Comparison of ENCODE assay signal across 14 mouse cellular contexts in the genomic region with DNA sequence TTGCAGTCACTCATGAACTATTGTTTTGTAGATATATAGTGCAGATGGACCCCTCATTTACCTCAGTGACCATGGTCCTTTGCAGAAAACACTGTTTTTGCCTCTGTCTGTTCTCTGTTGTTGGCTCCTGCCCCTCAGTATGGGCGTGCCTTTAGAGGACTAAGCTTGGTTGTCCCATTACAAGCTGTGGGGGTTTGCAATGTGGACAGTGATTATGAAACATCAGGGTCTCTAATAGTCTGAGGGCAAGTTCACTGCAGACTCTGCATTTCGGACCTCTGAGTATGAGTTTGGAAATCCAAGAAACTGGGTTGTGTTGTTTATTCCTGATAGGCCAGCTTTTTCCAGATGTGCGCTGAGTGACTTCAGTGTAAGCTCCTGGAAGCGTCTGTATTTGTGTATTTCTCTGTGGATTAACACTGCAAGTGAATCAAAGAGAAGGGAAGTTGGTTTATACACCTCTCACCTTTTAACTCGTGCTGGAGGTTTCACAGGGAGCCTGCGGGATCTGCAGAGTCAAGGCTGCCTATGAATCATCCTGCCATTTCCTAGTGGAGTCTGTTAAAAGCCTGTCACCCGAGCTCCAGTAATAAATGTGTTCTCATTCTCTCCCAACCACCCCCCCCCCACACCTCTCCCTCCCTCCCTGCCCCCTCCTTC. TPM values are rescaled to one million over a fixed set of nuclear protein-coding genes. Genes with fewer than 3 reads are reported as not detected.
DNase-seq lines count a peak whose midpoint lies in the region; ATAC-seq and TF ChIP-seq lines count a peak whose summit lies in the region.
"Had no signal": no experiment of that assay in that cellular context is flagged by ENCODE, and none has a peak within 500 bp of the region (broad histone marks: within the 10 kb centered on the region; RNA-seq: fewer than 3 reads in every experiment).

No protein-coding gene starts in this region.

- H3K4me1 ChIP-seq in forebrain, embryonic 12.5 days, result 0 out of 2 replicates have a peak, but pooled peaks cover 5% of the 10 kb centered on the region
- H3K4me1 ChIP-seq in forebrain, postnatal 0 days (ENCODE audit: insufficient read depth), result 0 out of 2 replicates have a peak, but pooled peaks cover 8% of the 10 kb centered on the region
- H3K4me1 ChIP-seq in liver, embryonic 16.5 days (ENCODE audit: control insufficient read depth, low read depth, low read length), result peaks cover 7% of the 10 kb centered on the region
- peaks cover 12% of the 10 kb centered on the region; the same call in 1 of the 2 replicates for H3K4me1 ChIP-seq in neural tube, embryonic 12.5 days

- DNase-seq in forebrain, postnatal 0 days, result no peak
- DNase-seq in liver, result no peak
- peak; percentile 49 to 68 for DNase-seq in adrenal gland, postnatal 36 days
- DNase-seq in frontal cortex, postnatal 25 days (ENCODE audit: low spot score in 2 of 2), result no peak
- DNase-seq in layer of hippocampus, postnatal 14 days (ENCODE audit: low spot score in 2 of 2), result no peak
- DNase-seq: cerebellum, adult 11-12 months; kidney, adult 18-20 months; thymus, adult 18-20 months had no signal

- no peaks in the 10 kb centered on the region for H3K27me3 ChIP-seq in forebrain, embryonic 12.5 days
- no peaks in the 10 kb centered on the region for H3K27me3 ChIP-seq in forebrain, postnatal 0 days (ENCODE audit: insufficient read depth, low read length)
- H3K27me3 ChIP-seq in liver, embryonic 16.5 days (ENCODE audit: control insufficient read depth, insufficient read depth, low read depth, low read length), result no peaks in the 10 kb centered on the region
- H3K27me3 ChIP-seq in neural tube, embryonic 12.5 days (replicated peaks), result no peaks in the 10 kb centered on the region

- no peak overlapping the region for H3K4me3 ChIP-seq in forebrain, embryonic 12.5 days (replicated peaks)
- H3K4me3 ChIP-seq in forebrain, postnatal 0 days (ENCODE audit: low read depth, low read length), result no peak overlapping the region
- no peak overlapping the region for H3K4me3 ChIP-seq in liver, embryonic 16.5 days (ENCODE audit: low read depth, low read length)
- no peak overlapping the region for H3K4me3 ChIP-seq in neural tube, embryonic 12.5 days
- H3K4me3 ChIP-seq: erythroblast, embryonic 14.5 days had no signal

- H3K9me3 ChIP-seq in forebrain, embryonic 12.5 days, result no peaks in the 10 kb centered on the region
- no peaks in the 10 kb centered on the region for H3K9me3 ChIP-seq in forebrain, postnatal 0 days (ENCODE audit: low read length)
- H3K9me3 ChIP-seq in liver, embryonic 16.5 days (replicated peaks; ENCODE audit: control insufficient read depth, low read length), result no peaks in the 10 kb centered on the region
- no peaks in the 10 kb centered on the region for H3K9me3 ChIP-seq in neural tube, embryonic 12.5 days

- ATAC-seq in forebrain, embryonic 12.5 days (ENCODE audit: low FRiP score), result peak; percentile 14; the same call in 1 of the 2 replicates
- no peak for ATAC-seq in forebrain, postnatal 0 days
- peak; percentile 50; the same call in 1 of the 2 replicates for ATAC-seq in liver, embryonic 16.5 days (ENCODE audit: low read depth)
- ATAC-seq in neural tube, embryonic 12.5 days (ENCODE audit: low FRiP score, low read depth), result peak; percentile 83
- ATAC-seq: CD4-positive, CD25-positive, alpha-beta regulatory T cell, adult 4 months had no signal

- H3K9ac ChIP-seq in forebrain, embryonic 12.5 days, result no peak overlapping the region
- H3K9ac ChIP-seq in forebrain, postnatal 0 days, result no peak overlapping the region
- H3K9ac ChIP-seq in liver, embryonic 16.5 days (ENCODE audit: low read depth, low read length), result no peak overlapping the region
- H3K9ac ChIP-seq in neural tube, embryonic 12.5 days, result no peak overlapping the region
- H3K9ac ChIP-seq: liver, embryonic 14.5 days had no signal

- 60% methylated on average over 7 of the region's 7 CpGs for WGBS in forebrain, embryonic 12.5 days
- 54% methylated on average over 7 of the region's 7 CpGs for WGBS in forebrain, postnatal 0 days
- 44% methylated on average over 7 of the region's 7 CpGs for WGBS in liver, embryonic 16.5 days (ENCODE audit: insufficient replicate concordance)
- WGBS in neural tube, embryonic 12.5 days, result 42% methylated on average over 7 of the region's 7 CpGs

- peak overlapping the region; percentile 66; the same call in 1 of the 2 replicates for H3K27ac ChIP-seq in forebrain, embryonic 12.5 days
- no peak overlapping the region for H3K27ac ChIP-seq in forebrain, postnatal 0 days (ENCODE audit: low read depth, low read length)
- H3K27ac ChIP-seq in liver, embryonic 16.5 days (ENCODE audit: low read length), result no peak overlapping the region
- no peak overlapping the region for H3K27ac ChIP-seq in neural tube, embryonic 12.5 days
- H3K27ac ChIP-seq: liver, embryonic 14.5 days had no signal

- TF ChIP-seq CTCF in forebrain, postnatal 0 days (IDR thresholded peaks at IDR 0.05; ENCODE audit: low read depth), result no peak

- H3K4me2 ChIP-seq in forebrain, embryonic 12.5 days, result no peak overlapping the region
- H3K4me2 ChIP-seq in forebrain, postnatal 0 days (ENCODE audit: low read depth), result no peak overlapping the region
- no peak overlapping the region for H3K4me2 ChIP-seq in liver, embryonic 16.5 days (ENCODE audit: low read depth, low read length)
- no peak overlapping the region for H3K4me2 ChIP-seq in neural tube, embryonic 12.5 days (replicated peaks)

- no peaks in the 10 kb centered on the region for H3K36me3 ChIP-seq in forebrain, embryonic 12.5 days (replicated peaks)
- H3K36me3 ChIP-seq in forebrain, postnatal 0 days (ENCODE audit: insufficient read depth), result no peaks in the 10 kb centered on the region
- no peaks in the 10 kb centered on the region for H3K36me3 ChIP-seq in liver, embryonic 16.5 days (ENCODE audit: control insufficient read depth, insufficient read depth)
- no peaks in the 10 kb centered on the region for H3K36me3 ChIP-seq in neural tube, embryonic 12.5 days

RNA-seq across cellular contexts. Expression of a gene that starts 58.7 kb away (rescaled TPM):
- 1.4 and 1.7 TPM in 2 replicates for polyA plus RNA-seq in forebrain, embryonic 12.5 days (2016; fragmentation: Nextera tagmentation; extraction: Ambion mirVana)
- 0.92 and 2.9 TPM in 2 replicates for total RNA-seq in forebrain, postnatal 0 days (2014; rRNA removed)
- 0.75 and 0.93 TPM in 2 replicates for polyA plus RNA-seq in forebrain, postnatal 0 days (2015; fragmentation: Nextera tagmentation; extraction: Ambion mirVana)
- polyA plus RNA-seq in liver, embryonic 16.5 days (2015; fragmentation: Nextera tagmentation; extraction: Ambion mirVana), result 11.7 and 13.8 TPM in 2 replicates
- 100 to 1,000 TPM; 108 to 202 TPM for total RNA-seq in adrenal gland, postnatal 36 days (2021)
- 3.8 and 4.7 TPM in 2 replicates for polyA plus RNA-seq in neural tube, embryonic 12.5 days (2016; fragmentation: Nextera tagmentation; extraction: Ambion mirVana)
- total RNA-seq in layer of hippocampus, postnatal 14 days (2021), result 1 to 10 TPM; 4.2 to 4.5 TPM

Comparison
In these comparisons a context has a peak if more than half of its experiments do, and no peak if none do; other contexts are left out.
1. DNase-seq: peak in adrenal gland, postnatal 36 days (2 of 2); none in forebrain, postnatal 0 days (single experiment), liver (single experiment), frontal cortex, postnatal 25 days (0 of 2) and layer of hippocampus, postnatal 14 days (0 of 2).